Mouse (Mus musculus) mouse embryonic stem cell (cell line): Measurements from ENCODE around the gene Iqce.
"Not testable (repeated sequence)": the region's sequence is repeated elsewhere in the genome, so short reads cannot be mapped to it uniquely, and the experiment has no call there.

ENCODE experiments used
- in situ Hi-C, 2 experiments: fragments of 300-500 bp; cut with MboI; formaldehyde crosslinking; loops; 1 replicate in 1 of 2; 3 replicates in 1 of 2; pipeline ENCODE4 v1.14.3; 2019 to 2020; ENCODE audit warnings: low sequenced_read_pairs in 2 of 2, low pct_unique_long_range_greater_than_20kb in 1 of 2, mixed read lengths in 1 of 2; ENCODE audit not compliant: unreplicated experiment in 1 of 2

Iqce gene

DNA sequence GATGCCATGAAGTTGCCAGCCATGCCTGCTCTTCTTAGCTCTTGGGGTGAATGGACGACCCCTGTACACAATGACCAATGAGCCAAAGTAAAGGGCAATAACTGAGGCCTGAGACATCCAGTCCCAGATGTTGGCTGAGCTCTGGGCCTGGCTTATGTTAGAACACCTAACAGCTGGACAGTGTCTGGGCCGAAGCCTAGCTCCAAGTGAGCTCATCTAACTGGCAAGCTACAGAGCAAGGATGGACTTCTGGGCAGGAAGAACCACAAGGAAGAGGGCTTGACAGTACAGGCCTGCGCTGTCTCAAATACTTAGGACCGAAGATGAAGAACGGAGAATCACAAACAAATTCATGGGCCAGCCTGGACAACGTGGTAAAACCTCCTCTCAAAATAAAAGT is 29.6 kb downstream of the Iqce start:
- in situ Hi-C loops: not testable (repeated sequence)

DNA sequence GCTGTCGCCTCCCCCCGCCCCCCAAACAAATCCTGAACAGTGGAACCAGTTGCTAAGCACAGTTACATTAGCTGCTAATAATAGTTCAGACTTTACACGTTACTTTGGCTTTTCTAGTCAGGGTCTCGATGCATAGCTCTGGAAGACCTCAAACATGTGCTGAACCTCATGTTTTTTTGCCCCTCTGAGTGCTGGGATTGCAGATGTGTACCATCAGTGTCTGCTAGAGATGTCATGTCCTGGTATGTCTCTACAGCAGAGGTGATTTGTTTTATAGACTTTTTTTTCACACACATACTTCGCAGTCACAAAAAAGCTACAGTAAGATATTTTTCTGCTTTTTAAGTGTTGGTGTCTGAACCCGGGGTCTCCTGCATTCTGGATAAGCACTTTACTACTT is 30.1 kb downstream of the Iqce start:
- in situ Hi-C loops: no loop called here

DNA sequence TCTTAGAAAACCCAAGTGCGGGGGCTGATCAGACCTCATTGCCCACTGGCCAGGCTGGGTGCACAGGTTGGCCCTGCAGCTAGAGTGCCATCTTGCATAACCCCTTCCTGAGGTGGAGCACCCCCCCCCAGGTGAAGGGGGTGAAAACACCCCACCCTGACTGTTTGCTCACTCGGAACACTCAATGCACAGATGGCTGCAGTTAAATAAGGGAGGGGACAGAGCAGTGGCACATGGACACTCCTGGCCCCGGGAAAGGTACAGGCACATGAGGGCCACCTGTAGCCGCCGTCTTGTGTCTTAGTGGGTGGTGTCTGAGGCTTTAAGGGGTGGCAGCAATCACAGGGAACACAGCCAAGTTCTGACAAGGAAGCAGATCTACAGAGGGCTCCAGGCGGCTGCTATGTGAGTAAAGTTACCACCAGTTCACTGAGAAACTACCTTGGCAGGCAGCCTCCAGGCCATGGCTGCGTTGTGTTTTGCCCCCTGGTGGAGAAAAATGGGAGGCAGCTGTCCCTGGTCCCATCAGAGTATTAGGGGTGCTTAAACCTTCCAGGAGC is 38.5 kb downstream of the Iqce start:
- in situ Hi-C loops: no loop called here

DNA sequence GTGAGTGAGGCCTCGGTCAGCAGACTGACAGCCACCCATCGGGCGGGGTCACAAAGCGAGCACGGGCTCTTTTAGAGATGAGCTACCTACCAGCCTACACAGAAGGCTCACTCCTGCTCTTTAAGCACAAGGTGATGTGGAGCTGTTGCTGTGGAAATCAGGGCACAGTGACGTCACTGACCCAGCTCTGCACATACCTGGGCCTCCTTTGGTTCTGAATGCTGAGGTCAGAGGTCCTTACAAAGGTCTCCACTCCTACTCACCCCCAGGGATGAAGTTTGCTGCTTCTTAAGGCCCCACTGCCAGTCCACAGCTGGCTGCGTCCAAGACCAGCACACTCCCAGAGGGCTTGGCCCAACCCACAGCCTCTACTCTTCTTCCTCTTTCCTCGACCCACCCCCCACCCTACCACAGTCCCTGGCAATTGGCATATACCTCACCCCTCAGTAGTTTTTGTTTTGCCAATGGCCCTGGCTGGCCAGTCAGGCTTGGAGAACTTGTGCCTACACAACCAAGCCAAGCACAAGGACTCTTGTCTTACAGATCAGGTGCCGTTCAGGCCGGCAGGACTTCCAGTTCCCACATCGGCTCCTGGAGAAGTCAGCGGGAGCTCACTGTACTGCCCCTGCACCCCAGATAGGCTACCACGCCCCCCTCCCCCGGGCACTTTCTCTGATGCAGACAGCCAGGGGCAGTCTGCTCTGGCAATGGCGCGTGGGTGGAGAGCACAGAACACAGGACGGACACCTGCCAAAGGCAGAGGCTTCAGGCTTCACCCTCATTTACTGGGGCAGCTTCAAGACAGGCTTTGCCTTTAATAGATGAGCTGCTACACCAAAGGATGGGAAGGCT is 39.2 kb downstream of the Iqce start:
- in situ Hi-C loops: no loop called here

DNA sequence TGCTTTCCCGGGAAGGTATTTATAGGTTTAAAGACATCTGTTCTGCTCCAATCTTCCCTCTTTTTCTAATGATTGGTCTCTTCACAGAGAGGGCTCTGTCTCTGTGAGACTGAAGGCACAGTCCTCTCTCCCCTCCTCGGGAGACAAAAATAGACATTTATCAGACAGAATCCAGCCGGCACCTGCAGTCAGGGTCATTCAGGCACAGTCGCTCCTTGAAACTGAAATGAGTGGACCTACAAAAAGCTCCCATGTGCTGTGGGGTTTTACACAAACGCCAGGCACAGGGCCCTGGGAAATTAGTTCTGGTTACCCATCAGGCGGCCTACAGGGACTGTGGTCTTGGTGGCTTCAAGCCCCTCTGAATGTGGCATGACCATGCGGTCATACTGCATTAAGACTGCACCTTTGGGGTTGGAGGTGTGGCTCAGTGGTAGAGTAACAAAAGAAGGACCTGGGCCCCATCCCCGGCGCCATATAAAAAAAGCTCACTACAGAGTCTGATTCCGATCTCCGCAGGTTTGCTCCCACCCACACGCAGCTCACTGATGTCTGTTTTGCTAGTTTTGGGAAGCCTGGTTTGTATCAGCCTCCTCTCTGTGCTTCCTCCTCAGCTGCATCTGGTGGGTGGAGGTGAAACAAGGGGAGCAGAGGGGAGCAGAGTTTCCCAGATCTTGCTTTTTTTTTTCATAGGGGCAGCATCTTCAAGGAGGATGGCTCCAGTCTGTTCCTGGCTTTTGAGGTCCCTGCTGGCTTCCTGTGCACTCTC is 40.1 kb downstream of the Iqce start:
- in situ Hi-C loops: no loop called here

DNA sequence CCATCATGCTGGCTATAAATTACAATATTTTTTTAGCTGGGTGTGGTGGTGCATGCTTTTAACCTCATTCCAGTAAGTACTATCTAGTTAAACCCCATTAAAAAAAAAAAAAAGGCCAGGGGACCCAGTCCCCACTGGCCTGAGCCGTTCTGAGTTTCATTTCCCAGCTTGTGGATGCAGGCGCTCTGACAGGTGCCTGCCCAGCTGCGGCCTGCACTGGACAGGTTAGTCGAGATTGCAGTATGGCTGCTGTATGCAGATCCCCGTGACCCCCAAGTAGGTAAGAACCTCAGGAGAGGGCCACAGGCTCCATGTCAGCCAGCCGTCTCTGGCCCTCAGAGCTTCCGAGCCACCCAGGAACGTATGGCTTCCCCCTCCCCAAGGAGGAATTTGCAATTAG is 40.8 kb downstream of the Iqce start:
- in situ Hi-C loops: no loop called here

DNA sequence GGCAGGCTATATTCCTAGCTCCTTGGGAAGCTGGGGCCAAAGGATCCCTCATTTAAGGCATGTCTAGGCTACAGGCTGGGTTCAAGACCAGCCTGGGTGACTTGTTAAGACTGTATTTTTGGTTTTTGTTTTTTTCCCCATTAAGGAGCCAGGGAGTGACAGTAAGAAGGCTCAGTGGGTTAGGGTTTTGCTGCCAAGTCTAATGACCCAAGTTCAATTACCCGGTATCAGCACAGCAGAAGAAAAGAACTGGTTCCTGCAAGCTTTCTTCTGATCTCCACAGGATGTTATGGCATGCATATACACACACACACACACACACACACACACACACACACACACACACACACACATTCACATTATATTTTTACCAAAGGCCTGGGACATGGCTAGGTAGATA is 41.8 kb downstream of the Iqce start:
- in situ Hi-C loops: no loop called here

DNA sequence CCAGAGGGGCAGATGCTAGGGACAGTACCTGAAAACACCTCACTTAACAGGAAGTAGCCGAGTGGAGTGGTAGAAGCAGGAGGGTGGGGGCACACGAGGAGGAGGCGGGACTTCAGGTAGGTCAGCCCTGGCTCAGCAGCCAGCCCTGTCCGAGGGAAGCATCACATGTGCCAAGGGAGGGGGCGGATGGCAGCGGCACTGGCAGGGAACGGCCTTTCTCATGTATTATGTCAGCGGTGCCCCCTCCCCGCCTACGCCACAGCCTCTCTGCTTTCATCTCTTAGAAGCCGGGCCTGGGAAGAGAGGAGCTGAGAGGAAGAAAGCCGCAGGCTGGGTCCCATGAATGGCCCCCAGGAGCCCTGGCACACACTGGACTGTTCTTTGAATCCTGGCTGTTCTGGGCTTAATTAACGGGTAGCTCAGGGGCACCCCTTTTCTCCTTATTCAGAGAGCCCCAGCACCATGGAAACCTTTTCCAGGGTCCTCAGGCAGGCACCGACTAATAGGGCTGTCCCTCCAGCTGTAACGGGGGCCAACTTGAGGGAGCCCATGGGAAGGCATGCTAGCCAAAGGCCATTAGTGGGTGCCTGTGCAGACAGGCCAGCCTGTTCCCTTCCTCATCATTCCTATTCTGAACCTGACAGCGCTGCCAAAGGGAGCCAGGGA is 42.4 kb downstream of the Iqce start:
- in situ Hi-C loops: no loop called here

DNA sequence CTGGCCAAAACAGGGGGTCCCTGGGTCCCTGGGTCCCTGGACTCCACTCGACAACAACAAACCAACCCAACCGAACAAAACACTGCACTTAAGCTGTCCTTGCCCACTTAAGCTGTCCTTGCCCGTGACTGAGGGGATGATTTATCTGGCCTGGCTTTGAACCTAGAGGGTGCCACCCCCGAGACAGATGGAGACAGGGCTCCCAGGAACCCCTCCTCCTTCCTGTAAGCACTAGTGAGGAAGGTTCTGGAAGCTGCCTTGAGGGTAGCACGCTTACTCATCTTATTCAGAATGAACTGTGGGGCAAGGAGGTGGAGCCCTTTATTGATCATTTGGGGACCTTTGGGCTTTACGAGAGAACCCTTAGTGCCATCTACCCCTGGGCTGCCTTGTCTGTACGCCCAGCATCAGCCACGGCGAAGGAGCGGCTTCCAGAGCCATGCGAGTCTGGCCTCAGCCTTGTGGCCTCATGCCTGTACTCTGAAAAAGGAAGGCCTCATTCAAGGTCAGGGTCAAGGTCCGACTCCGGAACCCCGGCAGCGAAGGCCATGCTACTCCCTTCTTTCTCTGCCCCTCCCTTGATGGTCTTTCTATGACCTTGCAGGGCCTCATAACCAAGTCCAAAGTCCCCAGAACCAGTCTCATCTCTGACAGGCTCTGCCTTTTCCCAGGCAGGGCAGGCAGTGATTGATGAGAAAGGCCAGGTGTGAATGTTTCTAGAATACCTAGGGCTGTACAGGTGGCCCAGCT is 47.9 kb downstream of the Iqce start:
- in situ Hi-C loops: no loop called here

DNA sequence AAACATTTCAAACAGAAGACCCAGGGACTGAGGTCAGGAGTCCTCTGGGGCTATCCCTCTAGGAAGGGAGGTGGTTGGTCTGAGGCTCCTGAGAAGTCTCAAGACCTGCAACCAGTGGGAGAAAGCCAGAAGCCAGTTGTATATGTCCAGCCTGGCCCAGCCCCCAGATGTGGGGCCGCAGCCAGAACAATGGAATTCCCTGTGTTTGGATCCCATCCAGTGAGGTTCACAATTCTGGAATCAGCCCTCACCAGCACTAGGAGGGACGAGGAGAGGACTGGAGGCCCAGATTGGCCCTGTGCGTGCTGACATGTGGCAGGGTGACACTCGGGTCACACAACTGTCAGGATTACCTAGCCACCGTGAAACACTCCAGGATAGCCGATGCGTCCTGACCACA is 49.6 kb downstream of the Iqce start:
- in situ Hi-C loops: no loop called here

DNA sequence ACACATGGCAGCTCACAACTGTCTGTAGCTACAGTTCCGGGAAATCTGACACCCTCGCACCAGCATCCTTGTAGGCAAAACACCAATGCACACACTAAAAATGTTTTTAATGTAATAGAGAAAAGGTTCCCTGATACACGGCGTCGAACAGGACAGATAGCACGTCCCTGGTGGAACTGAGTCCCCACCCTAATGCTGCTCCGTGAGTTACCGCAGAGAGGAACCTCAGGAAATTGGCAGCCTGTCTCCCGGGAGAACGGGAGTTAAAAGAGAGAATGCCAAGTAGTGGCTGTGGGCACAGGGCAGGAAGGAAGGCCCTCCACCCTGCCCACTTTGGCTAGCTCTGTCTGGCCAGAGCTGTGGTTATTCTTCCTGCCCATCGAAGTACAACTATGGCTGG is 50.9 kb downstream of the Iqce start:
- in situ Hi-C loops: no loop called here

DNA sequence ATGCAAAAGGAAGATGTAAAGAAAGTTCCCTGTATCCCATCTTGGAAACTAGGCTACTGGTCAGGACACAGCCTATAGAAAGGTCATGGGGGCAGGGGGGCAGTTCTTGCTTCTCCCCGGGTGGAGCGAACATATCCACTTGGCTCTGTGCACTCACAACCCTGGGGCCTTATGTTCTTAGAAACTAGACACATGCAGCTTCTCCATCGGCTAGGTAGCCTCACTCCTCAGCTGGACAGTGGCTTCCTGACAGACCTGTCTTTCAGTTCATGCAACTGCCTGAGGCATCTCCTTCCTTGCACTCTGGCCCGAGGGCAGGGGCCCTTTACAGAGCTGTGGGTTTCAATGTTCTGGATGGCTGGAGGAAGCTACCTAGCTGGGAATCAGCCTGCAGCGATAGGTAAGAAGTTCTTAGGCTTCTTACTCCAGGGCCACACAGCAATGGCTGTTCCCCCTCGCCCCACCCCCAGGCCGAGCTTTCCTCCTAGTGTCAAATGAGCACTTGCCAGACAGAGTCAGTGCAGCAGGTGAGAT is 52.2 kb downstream of the Iqce start:
- in situ Hi-C loops: no loop called here

DNA sequence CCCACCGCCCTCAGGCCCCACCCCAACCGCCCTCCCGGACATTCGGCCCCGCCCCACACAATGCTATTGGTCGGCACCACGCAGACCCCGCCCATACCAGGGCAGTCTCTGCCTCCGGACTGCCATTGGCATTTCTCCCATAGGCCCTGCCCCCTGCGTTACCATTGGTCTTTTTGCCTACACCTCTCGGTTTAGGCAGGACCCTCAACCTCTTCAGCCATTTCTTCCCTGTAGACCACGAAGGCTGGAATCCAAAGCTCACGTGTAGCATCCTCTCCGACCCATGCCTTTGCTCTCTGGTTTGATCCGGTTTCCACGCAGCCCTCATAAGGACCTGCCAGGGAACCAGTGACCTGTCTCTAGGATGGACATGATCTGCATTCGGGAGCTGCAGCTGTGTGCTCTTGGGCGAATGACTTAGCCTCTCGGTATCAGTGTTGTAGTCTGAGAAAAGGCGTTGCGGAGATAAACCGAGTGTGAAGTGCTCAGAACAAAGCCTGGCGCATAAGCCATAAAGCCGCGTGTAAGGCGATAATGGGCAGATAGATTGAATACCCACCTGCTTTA is 53.0 kb downstream of the Iqce start:
- in situ Hi-C loops: no loop called here

DNA sequence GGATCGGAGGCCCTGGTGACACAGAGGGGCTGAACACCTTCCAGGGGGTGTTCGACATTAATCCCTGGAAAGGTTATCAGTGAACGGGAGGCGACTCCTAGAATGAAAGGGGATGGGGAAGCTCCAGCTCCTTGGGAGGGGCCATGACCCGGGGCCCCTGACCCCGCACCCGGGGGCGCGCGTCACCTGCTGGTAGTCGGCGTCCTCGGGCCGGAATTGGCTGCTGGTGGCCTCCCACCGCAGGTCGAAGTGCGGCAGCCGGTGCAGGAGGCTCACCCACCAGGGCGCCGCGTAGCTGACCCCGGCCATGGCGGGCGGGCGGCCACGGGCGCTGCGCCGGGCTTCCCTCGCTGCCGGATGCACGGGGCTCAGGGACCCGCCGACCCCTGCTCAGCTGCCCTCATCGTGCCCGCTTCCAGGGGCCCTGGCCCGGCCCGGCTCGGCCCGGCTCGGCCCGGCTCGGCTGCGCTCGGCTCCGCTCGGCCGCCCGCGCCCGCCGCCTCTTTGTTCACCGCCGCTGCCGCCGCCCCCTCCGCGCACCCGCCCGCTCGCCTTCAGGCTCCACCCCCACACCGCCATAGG is 53.6 kb downstream of the Iqce start, which contains the start of gene Ttyh3:
Gene Ttyh3 (minus strand): TSS at position 513 of the 582 bp plus-strand sequence.
- in situ Hi-C loops: no loop called here

DNA sequence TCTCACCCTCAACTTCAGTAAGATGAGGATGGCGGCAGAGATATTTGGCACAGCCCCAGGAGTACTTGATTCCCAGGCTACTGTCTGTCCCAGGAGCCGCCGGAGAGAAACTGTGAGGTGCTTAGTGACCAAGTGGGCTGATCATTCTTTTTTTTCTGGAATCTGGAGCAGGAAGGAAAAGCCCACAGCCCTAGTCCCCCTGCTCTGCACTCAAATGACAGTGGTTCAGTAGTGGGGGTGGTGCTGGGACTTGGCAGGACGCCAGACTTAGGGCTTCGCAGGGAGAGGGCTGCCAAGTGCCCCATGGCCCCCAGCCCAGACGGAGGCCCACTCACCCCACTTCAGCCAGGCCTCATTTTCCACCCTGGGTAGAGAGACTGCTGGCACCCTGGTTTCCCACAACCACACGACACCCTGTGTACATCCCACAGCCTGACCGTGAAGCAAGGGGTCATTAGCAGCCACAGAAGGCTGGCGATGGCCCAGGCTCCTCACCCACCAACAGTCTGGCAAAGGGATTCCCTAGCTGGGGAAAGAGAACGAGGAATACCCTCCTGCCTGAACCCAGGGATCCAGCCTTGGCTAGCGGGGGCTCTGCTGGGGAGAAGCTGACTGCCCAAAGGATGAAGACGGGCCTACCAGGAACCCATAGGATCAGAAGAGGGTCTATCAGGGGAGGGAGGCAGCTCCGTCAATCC is 54.2 kb downstream of the Iqce start:
- in situ Hi-C loops: no loop called here

DNA sequence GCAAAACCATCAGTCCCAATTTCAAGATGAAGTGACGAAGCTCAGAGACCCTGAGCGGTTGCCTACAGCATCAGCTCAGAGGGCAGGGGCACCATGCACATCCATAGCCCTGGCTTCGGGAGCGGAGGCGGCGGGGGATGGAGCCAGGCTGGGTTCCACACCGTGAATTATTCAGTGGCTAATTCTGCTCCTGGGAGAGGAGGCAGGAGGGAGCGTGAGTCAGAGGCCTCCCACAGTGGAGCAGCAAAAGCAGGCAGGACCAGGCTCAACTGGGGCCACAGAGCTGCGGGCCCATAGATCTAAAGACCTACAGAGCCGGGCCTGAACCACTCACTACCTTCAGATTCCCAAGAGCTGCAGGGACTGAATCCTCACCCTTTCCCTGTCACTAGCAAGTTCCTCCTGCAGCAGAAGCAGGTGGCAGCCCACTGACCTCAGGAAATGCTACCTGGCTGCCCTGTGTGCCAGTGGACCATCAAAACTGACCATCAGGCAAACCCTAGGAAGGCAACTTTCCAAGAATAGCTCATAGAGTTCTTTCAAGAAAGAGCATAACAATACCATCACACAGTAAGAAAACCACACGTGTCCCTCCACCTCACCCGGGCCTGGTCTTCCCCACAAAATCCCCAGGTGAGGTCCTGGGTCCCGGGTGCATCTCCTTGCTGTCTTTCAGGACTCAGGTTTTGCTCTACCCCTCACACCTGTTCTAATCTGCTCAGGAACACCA is 55.0 kb downstream of the Iqce start:
- in situ Hi-C loops: no loop called here
